Mouse (Mus musculus) CH12.LX (cell line): ENCODE measurements around the gene Dydc2.

Experiments used
- CTCF ChIP-seq, 2 experiments: IDR thresholded peaks in 1 of 2; conservative IDR thresholded peaks in 1 of 2; 2 replicates each; pipeline ENCODE4 v1.5.1; 2011 to 2012; ENCODE audit warnings: low read depth in 2 of 2, low read length in 2 of 2, improper control_type of control experiment in 1 of 2, inconsistent platforms in 1 of 2, mild to moderate bottlenecking in 1 of 2, moderate library complexity in 1 of 2
- EP300 ChIP-seq: IDR thresholded peaks from 2 replicates; pipeline ENCODE4 v1.6.1; 2011; ENCODE audit warnings: low read length, improper control_type of control experiment
- MXI1 ChIP-seq: IDR thresholded peaks from 2 replicates; pipeline ENCODE4 v1.6.1; 2011; ENCODE audit warnings: mild to moderate bottlenecking, low read depth, low read length, improper control_type of control experiment
- POLR2A ChIP-seq: IDR thresholded peaks from 2 replicates; pipeline ENCODE4 v1.6.1; 2011; ENCODE audit warnings: low read depth, mild to moderate bottlenecking, improper control_type of control experiment, low read length
- RCOR1 ChIP-seq: conservative IDR thresholded peaks from 2 replicates; pipeline ENCODE4 v1.6.1; 2012; ENCODE audit warnings: low read depth, mild to moderate bottlenecking, inconsistent platforms, low read length, improper control_type of control experiment
- SIN3A ChIP-seq: IDR thresholded peaks from 2 replicates; pipeline ENCODE4 v1.6.1; 2012; ENCODE audit warnings: low read length, improper control_type of control experiment, inconsistent platforms
- TCF12 ChIP-seq: IDR thresholded peaks from 2 replicates; pipeline ENCODE4 v1.6.1; 2014; ENCODE audit warnings: low read depth, mild to moderate bottlenecking, inconsistent platforms, low read length, improper control_type of control experiment
- USF1 ChIP-seq: IDR thresholded peaks from 2 replicates; pipeline ENCODE4 v1.6.1; 2014; ENCODE audit warnings: low read depth, mild to moderate bottlenecking, inconsistent platforms, low read length, improper control_type of control experiment
- ZC3H11A ChIP-seq: IDR thresholded peaks from 2 replicates; pipeline ENCODE4 v1.6.1; 2012; ENCODE audit warnings: low read depth, mild to moderate bottlenecking, inconsistent platforms, low read length, improper control_type of control experiment
- ZNF384 ChIP-seq: IDR thresholded peaks from 2 replicates; pipeline ENCODE4 v1.6.1; 2012; ENCODE audit warnings: low read depth, low read length, improper control_type of control experiment, inconsistent platforms

GRCm38 (mm10) chr14:41011916-41012315 is 57.1 kb downstream of the Dydc2 start:
- no peak for TF ChIP-seq USF1
- no peak for TF ChIP-seq RCOR1
- no peak for TF ChIP-seq EP300
- TF ChIP-seq POLR2A = no peak
- no peak for TF ChIP-seq ZC3H11A
- TF ChIP-seq SIN3A = no peak
- no peak for TF ChIP-seq ZNF384
- TF ChIP-seq TCF12 = no peak
- no peak for TF ChIP-seq CTCF (conservative IDR thresholded peaks at IDR 0.05 in 1 of 2, IDR thresholded peaks at IDR 0.05 in 1 of 2; ENCODE audit: low read depth in 2 of 2, low read length in 2 of 2)
- TF ChIP-seq MXI1 = no peak
